Mouse (Mus musculus): ENCODE results near the gene Hectd3.

DNA sequence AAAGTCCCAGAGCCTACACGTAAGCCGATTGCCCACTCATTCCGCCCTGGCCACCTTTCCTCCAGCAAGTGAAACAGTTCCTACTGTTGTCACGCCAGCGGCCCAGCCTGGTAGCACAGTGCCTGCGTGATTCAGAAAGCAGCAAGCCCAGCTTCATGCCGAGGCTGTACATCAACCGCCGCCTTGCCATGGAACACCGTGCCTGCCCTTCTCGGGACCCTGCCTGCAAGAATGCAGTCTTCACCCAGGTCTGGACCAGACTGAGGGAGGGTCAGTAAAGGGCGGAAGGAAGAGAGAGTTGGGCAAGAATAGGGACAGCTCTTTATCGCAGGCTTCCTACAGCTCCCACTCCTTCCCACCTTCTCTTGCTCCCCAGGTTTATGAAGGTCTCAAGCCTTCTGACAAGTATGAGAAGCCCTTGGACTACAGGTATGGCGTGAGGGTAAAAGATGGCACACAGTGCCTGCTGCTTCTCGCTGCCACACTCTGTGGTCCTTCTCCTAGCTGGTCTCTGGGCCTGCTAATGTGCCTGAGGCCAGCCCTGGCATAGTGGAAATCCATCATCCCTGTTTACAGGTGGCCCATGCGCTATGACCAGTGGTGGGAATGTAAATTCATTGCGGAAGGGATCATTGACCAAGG is 4.5 kb downstream of the Hectd3 start:
- no peak for TF ChIP-seq CTCF (conservative IDR thresholded peaks at IDR 0.05; ENCODE audit: insufficient read depth, insufficient read length, low read depth, low read length)
- no peak for TF ChIP-seq POLR2A (IDR thresholded peaks at IDR 0.05; ENCODE audit: low read depth, low read length)
